Mouse (Mus musculus) G1E-ER4 (cell line): ENCODE measurements around the gene Sppl2b. TPM values are rescaled to one million over a fixed set of nuclear protein-coding genes. Genes with fewer than 3 reads are reported as not detected.

Experiments used
- GATA1 ChIP-seq: IDR thresholded peaks from one replicate; pipeline ENCODE4 v1.8.0; 2012; ENCODE audit warnings: low read length, inconsistent platforms
- polyA plus RNA-seq: library from polyadenylated mRNA; stranded (reverse); fragments of >175 nt; gene quantifications from 2 replicates; pipeline ENCODE4 v1.2.3, GENCODE M21; 2012

The Sppl2b gene
- polyA plus RNA-seq, 1 experiment = 130 TPM

DNA sequence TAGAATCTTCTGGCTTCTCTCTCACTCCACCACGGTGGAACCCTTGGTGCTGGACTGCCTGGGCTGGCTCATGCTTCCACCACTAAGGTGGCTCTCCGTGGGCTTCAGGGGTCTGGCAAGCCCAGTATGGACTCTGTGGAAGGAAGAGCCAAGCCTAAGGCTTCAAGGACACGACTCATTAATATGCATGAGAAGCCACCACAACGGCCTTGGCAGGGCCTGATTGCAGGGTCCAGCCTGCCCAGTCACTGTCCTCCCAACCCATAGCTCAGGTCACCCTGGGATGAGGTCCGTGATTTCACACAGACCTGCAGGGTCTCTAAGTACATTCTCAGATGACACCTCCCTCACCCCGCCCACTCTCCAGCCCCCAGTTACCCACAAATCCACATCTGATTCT lies 15.2 kb upstream of the Sppl2b start:
- TF ChIP-seq GATA1 = no peak

DNA sequence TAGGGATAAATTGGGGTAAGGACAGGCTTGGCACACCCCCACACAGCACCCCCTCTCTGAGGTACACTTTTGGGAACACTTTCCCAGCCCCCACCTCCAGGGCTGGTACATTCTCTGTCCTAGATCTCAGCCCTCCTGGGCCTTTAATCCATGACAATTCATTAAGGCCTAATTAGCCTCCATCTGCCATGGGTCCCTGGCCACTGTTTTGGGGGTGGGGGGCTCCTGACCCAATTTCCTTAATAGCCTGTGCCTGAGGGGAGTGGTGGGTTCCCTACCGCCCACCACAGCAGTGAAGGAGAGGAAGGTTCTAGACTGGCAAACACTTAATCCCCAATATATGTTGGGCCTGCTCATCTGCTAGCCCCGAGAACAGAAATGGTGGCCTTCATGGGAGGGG lies 13.4 kb upstream of the Sppl2b start:
- no peak for TF ChIP-seq GATA1

DNA sequence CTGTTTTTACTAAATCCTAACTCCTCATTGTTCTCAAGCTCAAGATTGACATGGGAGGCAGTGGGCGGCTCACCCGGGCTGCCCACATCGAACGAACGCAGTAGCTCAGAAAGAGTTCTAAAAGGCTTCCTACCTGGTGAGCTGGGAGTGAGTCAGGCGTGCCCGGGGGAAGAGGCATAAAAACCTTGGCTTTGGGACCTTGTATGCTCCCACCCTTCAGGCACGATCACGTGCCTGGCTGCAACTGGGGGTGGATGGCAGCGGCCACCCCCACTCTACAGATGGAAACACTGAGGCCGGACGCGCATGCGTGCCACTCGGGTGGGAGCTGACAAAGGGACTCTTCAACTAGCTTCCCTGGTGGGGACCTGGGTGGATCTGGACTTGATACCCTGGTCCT lies 12.7 kb upstream of the Sppl2b start:
- no peak for TF ChIP-seq GATA1

DNA sequence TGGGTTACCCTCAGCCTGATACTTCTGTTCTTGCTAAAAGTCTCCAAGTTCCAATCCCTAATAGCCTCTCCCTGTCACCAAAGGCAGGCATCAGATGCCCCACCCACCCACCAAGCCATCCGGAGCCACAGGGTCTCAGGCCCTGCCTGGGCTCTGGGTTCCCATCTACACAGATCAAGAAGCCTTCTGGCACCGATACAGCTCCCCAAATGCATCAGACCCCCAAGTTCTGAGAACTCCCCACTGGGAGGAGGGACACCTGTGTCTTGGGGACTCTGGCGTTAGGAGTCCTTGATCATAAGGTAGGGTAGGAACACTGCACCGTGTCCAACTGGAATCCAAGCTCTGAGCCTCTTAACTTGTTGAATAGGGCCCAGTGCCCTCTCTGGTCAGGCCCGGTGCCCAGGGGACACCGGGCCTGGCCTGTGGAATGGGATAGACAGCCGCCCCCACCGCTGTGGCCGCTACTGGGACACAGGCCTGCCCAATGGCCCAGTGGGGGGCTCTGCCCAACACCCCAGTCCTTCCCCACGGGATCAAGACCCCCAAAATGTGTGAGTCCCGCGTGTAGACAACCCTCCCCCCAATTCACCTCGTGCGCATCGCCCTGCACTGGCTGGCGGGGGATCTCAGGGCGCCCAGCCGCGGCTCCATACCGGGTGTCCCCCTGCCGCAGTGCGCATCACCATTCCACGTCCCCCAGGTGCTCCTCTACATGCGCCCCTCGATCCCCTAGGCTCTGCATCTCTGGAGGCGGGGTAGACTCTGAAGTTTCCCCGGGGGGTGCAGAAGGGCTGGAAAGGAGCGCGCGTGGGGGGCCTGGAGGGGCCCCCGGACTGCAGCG lies 11.8 kb upstream of the Sppl2b start:
- no peak for TF ChIP-seq GATA1

DNA sequence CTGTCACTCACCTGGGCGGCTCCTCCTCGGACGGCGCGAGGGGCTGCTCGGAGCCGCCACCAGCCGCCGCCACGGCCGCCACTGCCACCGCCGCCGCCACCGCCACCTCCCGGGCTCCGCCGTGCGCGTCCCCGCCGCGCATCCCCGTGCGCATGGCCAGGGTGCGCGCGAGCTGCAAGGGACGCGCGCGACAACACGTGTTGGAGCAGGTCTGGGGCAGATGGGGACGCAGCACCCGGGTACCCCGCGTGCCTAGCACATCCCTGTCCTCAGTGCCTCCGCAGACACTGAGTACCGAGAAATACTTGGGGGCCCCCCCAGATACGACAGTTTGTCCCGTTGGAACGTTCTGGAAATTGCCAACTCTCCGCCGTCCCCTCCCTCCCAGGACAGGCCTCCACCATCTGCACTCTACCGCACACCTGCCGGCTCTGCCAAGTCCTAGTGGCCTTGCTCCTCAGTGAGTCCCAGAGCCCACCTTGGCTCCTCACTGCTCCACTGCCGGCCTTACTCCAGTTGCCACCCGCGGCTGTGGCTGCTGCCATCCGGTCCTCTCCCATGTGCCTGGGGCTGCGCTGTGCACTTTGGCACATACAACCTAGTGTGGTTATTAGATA lies 11.0 kb upstream of the Sppl2b start, which contains the start of gene Lingo3:
Gene Lingo3 (minus strand): TSS at position 109 of the 617 bp plus-strand sequence.
- no peak for TF ChIP-seq GATA1

DNA sequence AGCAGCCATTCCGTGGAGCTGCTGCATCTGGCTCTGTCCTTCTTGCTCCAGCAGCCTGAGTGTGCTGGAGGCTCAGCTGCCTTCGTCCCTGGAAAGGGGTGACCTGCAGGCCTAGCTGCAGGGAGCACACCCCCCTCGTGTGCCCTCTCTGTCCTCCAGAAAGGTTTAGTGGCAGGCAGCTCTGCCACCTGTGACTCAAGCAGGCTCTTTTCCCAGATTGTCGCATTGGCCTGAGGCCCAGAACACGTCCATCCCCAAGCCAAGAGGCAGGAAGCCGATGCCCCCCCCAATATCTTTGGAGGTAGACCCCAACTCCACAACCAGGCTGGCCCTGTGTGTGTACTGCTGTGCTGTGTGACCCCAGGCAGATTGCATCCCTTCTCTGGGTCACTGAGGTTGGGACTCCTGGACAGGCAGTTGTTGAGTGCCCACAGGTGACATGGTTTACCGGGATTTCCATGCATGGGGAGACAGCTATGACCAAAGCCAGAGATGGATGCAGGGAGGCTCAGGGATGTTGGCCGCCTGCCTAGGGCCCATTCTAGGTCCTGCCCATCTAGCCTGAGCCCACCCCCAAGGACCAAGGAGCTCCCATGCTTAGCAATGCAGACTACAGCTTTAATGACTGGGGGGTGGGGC lies 9.9 kb upstream of the Sppl2b start:
- TF ChIP-seq GATA1 = no peak

DNA sequence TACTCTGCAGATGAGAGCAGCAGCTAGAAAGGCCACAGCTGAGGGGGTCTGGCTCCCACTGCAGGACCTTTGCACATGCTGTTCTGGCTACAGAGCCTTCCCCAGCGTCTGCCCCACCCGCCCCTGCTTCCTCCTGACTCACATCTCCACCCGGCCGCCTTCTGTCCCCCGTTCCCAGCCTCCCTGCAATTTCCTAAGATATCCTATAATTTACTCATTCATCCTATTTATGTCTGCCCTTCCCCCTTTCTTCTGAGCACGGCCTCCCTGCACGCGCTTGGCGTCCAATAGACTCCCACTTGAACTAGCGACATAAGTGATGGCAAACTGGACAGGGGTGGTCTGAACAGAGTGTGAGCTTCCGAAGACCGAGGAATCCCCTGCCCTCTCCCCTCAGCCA lies 9.3 kb upstream of the Sppl2b start:
- TF ChIP-seq GATA1 = no peak

DNA sequence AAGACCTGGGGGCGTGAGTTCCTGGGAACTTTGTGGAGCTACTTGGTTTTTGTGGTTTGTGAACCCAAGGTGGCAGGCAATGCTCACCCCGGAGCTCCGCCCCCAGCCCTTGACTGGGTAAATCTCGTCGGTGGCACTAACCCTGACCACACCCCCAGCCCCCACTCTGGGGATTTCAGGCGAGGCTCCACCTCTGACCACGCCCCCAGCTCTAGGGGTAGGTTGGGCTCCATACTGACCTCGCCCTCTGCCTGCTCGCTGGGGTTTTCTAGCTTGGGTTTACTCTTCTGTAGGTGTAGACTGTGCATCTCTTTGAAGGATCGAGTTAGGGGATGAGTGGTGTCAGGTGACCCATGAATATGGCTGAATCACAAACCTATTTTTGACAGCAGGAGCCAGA lies 6.5 kb upstream of the Sppl2b start:
- TF ChIP-seq GATA1 = no peak

DNA sequence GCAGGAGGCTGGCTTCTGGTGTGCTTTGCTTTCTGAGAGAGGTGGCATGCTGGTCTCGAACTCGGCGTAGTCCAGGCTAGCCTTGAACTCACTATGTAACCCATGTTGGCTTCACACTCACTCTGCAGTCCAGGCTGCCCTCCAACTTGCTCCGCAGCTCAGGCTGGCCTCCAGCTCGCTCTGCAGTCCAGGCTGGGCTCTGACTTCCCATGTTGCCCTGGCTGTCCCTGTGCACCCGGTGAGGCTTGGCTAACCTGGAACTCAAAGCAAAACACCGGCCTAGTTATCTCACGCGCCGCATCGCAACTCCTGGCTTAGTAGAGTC lies 636 bp downstream of the Sppl2b start:
- no peak for TF ChIP-seq GATA1

DNA sequence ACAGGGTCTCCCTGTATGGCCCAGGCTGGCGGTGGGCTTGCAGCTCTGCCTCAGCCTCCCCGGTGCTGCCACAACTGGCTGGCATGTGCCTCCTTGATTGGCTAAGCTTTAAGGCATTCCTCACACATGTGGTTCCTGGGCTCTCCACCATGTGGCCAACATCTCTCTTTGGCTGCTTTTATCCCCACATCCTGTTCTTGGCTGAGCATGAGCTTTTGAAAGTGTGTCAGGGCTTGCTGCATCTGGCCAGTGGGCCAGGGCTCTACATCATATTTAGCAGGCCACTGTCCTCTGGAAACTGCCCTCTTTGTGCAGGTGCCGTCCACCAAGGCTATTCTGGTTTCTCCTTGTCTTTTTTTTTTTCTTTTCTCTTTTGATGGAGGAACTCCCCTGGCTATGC lies 1.2 kb downstream of the Sppl2b start:
- TF ChIP-seq GATA1 = no peak

DNA sequence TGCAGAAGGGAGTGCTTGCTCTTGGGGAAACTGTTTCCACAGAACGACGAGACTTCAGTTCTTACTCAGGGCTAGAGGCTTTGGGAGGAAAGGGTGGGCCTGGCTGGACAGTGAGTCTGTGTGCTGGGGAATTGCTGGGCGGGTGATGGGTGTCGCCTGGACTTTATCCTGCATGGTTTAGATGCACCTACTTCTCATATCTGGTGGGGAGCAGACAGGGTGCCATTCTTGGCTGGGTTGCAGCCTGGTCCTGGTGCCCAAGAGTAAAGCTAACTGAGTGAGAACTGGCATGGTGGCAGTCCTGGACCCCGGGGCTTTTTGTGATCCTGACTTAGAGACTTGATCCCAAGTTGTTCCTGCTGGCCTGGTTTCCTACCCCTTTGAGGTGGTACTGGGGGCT lies 1.8 kb downstream of the Sppl2b start:
- no peak for TF ChIP-seq GATA1

DNA sequence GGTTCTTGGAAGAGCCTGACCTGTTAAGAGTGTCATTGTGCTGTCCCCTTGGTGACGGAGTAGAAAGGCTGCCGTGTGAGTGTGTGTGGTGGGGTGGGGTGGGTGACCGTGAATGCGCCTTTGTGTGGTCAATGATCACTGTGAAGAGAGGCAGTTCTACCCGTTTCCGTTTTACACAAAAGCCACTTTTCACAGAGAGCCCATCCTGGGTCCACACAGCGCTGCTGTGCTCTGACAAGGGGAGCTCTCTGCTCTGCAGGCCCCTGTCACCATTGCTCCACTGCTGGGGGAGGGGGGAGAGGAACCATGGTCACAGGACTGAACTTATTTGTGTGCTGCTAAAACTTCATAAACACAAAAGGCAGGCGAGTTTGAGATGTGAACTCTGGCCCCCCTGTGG lies 2.3 kb downstream of the Sppl2b start:
- TF ChIP-seq GATA1 = no peak

DNA sequence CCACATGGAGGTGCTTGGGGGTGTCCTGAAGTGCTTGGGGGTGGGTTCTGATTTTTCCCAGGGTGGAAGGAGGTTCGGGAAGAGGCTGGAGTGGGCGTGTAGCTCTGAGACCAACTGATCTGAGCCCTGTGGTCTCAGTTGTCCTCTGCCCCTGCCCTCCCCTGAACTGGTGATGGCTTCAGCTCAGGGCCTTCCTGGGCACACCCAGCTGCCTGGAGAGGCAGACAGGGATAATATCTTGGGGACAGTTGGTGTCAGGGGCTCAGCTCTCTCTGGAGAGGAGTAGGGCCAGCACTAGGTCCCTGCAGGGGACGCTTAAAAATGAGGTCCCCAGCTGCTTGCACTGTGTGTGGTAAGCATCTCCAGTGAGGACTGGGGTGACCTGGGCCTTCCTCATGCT lies 2.8 kb downstream of the Sppl2b start:
- no peak for TF ChIP-seq GATA1

DNA sequence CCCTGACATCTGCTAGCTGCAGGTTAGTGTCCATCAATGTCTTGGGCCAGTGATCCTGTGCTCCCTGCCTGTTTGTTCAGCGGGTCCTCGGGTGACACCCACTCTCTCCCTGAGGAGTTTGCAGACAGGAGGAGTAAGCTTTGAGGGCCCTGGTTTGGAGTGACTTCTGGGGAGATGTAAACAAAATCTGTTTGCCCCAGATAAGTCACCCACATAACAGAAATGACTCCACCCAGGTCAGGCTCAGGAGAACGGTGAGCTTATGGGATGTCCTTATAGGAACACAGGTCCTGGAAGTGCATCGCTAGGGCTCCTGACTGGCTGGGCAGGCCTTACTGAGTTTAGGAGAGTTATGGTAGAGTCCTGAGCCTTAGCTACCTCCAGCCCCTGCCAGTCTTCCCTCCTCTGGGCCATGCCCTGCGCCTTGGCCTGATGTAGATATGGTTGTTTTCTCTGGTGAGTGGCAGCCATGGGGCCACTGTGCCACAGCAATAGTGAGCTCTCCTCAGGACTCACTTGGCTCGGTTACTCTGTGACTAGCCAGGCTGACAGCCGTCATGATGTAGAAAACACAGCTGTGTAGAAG lies 3.4 kb downstream of the Sppl2b start:
- TF ChIP-seq GATA1 = no peak

DNA sequence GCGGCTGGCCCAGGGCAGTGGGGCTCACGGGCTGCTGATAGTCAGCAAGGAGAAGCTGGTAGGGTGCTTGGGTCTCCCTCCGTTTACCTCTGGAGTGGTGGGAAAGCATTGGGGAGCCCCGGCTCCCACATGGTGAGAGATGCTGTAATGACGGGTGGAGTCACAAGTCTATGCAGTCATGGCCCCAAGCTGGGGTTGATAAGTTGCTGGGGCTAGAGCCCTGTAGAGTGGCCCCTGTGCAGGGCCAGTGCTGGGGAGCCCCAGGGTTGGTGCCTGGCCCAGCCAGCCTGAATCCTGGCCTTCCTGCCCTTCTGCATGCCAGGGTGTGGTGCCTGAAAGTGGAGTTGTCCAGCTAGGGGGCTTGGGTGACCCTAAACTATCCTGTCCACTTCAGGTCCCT lies 7.2 kb downstream of the Sppl2b start:
- TF ChIP-seq GATA1 = no peak

DNA sequence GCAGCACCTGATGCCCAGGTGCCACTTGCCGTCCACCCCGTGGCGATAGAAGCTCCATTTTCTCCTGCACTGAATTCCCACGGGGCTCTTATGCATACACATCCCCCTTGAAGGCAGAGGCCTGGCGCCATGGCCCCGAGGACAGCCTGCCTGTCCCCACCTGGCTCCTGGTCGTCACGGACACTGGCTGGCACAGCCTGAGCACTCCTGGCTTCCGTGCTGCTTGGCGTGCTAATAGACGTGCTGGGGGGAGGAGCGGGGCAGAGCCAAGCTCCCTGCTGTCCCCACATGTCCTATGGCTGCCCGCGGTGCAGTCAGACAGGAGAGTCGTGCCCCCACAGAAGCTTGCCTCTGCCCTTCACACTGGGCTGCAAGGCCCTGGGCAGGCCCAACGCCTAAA lies 9.4 kb downstream of the Sppl2b start:
- no peak for TF ChIP-seq GATA1

DNA sequence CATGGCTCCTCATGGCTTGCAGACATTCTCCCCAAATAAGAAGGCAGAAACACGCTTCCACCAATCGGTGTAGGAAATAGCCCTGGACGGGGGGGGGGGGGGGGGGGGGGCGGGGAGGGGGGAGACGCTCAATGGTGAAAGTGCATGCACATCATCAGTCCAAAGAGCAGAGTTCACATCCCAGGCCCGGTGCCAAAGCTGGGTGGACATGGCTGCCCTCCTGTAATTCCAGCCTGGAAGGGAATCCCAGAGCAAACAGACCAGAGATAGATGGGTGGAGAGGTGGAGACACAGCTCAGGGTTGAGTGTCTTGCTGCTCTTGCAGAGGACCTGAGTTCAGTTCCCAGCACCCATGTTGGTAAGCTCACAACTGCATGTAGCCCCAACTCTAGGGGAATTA lies 15.9 kb downstream of the Sppl2b start:
- no peak for TF ChIP-seq GATA1

DNA sequence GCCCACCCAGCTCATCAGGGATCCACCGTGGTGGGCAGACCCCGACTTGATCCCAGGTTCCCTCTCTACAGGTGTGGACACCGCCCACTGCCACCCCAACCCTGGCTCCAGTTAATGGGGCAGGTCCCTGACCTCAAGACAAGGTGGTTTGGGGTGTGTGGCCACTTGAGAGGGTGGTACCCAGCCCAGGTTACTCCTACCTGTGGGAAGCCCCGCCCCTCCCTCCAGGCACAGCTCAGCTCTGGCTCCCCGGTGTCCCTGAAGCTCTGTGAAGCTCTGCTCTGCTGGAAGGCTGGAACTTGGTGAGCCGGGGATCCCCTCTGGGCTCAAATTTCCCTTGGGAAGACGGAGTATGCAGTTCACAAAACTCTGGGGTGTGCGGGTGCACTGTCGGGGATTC lies 16.5 kb downstream of the Sppl2b start, which contains the start of gene Tmprss9:
Gene Tmprss9 (plus strand): TSS at position 268 of the 400 bp plus-strand sequence.
- TF ChIP-seq GATA1 = no peak
